Mouse (Mus musculus): ENCODE data around the gene Nfkbie.

GRCm38 (mm10) chr17:45579554-45579953 lies 24.1 kb downstream of the Nfkbie start:
- TF ChIP-seq POU5F1 (IDR thresholded peaks at IDR 0.05; ENCODE audit: borderline replicate concordance, low read length) = no peak
- no peak for TF ChIP-seq CTCF (conservative IDR thresholded peaks at IDR 0.05; ENCODE audit: low read length)
